Mouse (Mus musculus) c-Kit-positive CD71-positive TER-119-positive erythroid progenitor cells, embryonic 14.5 days (primary cell): Measurements from ENCODE around the gene Tmem98.

ENCODE experiments used
- DNase-seq: peaks from one replicate; pipeline ENCODE4 v3.0.0-alpha.2; 2013; ENCODE audit warnings: low spot score

Tmem98 gene

GRCm38 (mm10) chr11:80791677-80792432 lies 18.1 kb upstream of the Tmem98 start:
- DNase-seq: no peak

GRCm38 (mm10) chr11:80793386-80793785 lies 16.6 kb upstream of the Tmem98 start:
- no peak for DNase-seq

- DNase-seq: no peak
Observed at GRCm38 (mm10) chr11:80794290-80794689, 15.7 kb upstream of the Tmem98 start.

GRCm38 (mm10) chr11:80795431-80795830 lies 14.5 kb upstream of the Tmem98 start:
- no peak for DNase-seq

- no peak for DNase-seq
Observed at GRCm38 (mm10) chr11:80799979-80800378, 10.0 kb upstream of the Tmem98 start.

GRCm38 (mm10) chr11:80802706-80803105 lies 7.3 kb upstream of the Tmem98 start:
- DNase-seq: no peak

GRCm38 (mm10) chr11:80808551-80809070 lies 1.4 kb upstream of the Tmem98 start:
- no peak for DNase-seq

- DNase-seq: no peak
Observed at GRCm38 (mm10) chr11:80809666-80809992, 346 bp upstream of the Tmem98 start.

GRCm38 (mm10) chr11:80811156-80811555 lies 1.2 kb downstream of the Tmem98 start:
- no peak for DNase-seq

- DNase-seq: no peak
Observed at GRCm38 (mm10) chr11:80815354-80815753, 5.4 kb downstream of the Tmem98 start.

- peak; percentile 89 for DNase-seq
Observed at GRCm38 (mm10) chr11:80818060-80818697, 8.2 kb downstream of the Tmem98 start.

- DNase-seq: no peak
Observed at GRCm38 (mm10) chr11:80820085-80820484, 10.1 kb downstream of the Tmem98 start.

GRCm38 (mm10) chr11:80821296-80821695 lies 11.3 kb downstream of the Tmem98 start:
- no peak for DNase-seq

GRCm38 (mm10) chr11:80821794-80822193 lies 11.8 kb downstream of the Tmem98 start:
- DNase-seq: no peak

GRCm38 (mm10) chr11:80835395-80835794 lies 25.4 kb downstream of the Tmem98 start:
- no peak for DNase-seq

GRCm38 (mm10) chr11:80835841-80836240 lies 25.9 kb downstream of the Tmem98 start:
- no peak for DNase-seq

- no peak for DNase-seq
Observed at GRCm38 (mm10) chr11:80838724-80839123, 28.7 kb downstream of the Tmem98 start.

- no peak for DNase-seq
Observed at GRCm38 (mm10) chr11:80843435-80843834, 33.5 kb downstream of the Tmem98 start.

GRCm38 (mm10) chr11:80845486-80845885 lies 35.5 kb downstream of the Tmem98 start:
- DNase-seq: no peak

GRCm38 (mm10) chr11:80846115-80846514 lies 36.1 kb downstream of the Tmem98 start:
- DNase-seq: no peak

- DNase-seq: no peak
Observed at GRCm38 (mm10) chr11:80848131-80848530, 38.2 kb downstream of the Tmem98 start.

GRCm38 (mm10) chr11:80851859-80852258 lies 41.9 kb downstream of the Tmem98 start:
- peak; percentile 39 for DNase-seq

GRCm38 (mm10) chr11:80853014-80853413 lies 43.0 kb downstream of the Tmem98 start:
- no peak for DNase-seq

GRCm38 (mm10) chr11:80854430-80854829 lies 44.5 kb downstream of the Tmem98 start:
- DNase-seq: no peak
